Mouse (Mus musculus): ENCODE data around the gene Crybg1. TPM values are rescaled to one million over a fixed set of nuclear protein-coding genes. Genes with fewer than 3 reads are reported as not detected.

Crybg1 gene
- total and polyA plus RNA-seq, 3 experiments: 0.04 to 0.14 TPM; not detected in 1

GRCm38 (mm10) chr10:44002004-44002940 is 146.4 kb downstream of the Crybg1 start:
- Histone ChIP-seq H3K4me1 (ENCODE audit: control insufficient read depth in 1 of 2, insufficient read depth in 2 of 2, low read length in 2 of 2) (no peaks in the 10 kb centered on the region), H3K9ac (ENCODE audit: control insufficient read depth, low read depth, low read length, poor library complexity, severe bottlenecking) (no peak overlapping the region), H3K36me3 (ENCODE audit: control insufficient read depth in 1 of 2, insufficient read depth in 2 of 2, low read length in 2 of 2) (no peaks in the 10 kb centered on the region), H3K27ac (ENCODE audit: control insufficient read depth, low read depth, low read length) (no peak overlapping the region), H3K9me3 (replicated peaks; ENCODE audit: insufficient read depth, low read length) (no peaks in the 10 kb centered on the region), H3K4me3 (ENCODE audit: control insufficient read depth in 1 of 2, insufficient read depth in 1 of 2, low read depth in 2 of 2, low read length in 2 of 2) (no peak overlapping the region), H3K27me3 (ENCODE audit: control insufficient read depth in 1 of 2, insufficient read depth in 2 of 2, low read length in 2 of 2) (peaks cover 0 to 2% of the 10 kb centered on the region in 2 experiments; a peak in 2 of 4 replicates), H3K79me2 (ENCODE audit: control insufficient read depth, insufficient read depth, low read length, poor library complexity) (no peaks in the 10 kb centered on the region)
- TF ChIP-seq CTCF (IDR thresholded peaks at IDR 0.05 in 2 of 3, conservative IDR thresholded peaks at IDR 0.05 in 1 of 3; ENCODE audit: control insufficient read depth in 1 of 3, insufficient read depth in 1 of 3, low read depth in 2 of 3, low read length in 3 of 3, poor library complexity in 1 of 3, severe bottlenecking in 1 of 3) (peak in 1 of 3 experiments; percentile 40; a peak in 2 of 6 replicates), NELFE (IDR thresholded peaks at IDR 0.05; ENCODE audit: low read depth, low read length) (no peak), RAD21 (IDR thresholded peaks at IDR 0.05; ENCODE audit: low read depth, low read length) (peak; percentile 13; the same call in 1 of the 2 replicates), SMC3 (IDR thresholded peaks at IDR 0.05; ENCODE audit: low read depth, low read length) (peak; percentile 53)
- no peak for DNase-seq (ENCODE audit: low read depth, low spot score)

- H3K9ac ChIP-seq (ENCODE audit: control insufficient read depth, low read depth, low read length, poor library complexity, severe bottlenecking): no peak overlapping the region
- TF ChIP-seq NRF1 (IDR thresholded peaks at IDR 0.05; ENCODE audit: insufficient read depth, low read depth, low read length, poor library complexity, severe bottlenecking) (no peak), NELFE (IDR thresholded peaks at IDR 0.05; ENCODE audit: low read depth, low read length) (no peak), UBTF (IDR thresholded peaks at IDR 0.05; ENCODE audit: borderline replicate concordance, insufficient read depth, low read depth, low read length) (no peak), MEF2A (IDR thresholded peaks at IDR 0.05; ENCODE audit: extremely low read depth, insufficient replicate concordance, low read depth, low read length, poor library complexity, severe bottlenecking) (no peak), HCFC1 (IDR thresholded peaks at IDR 0.05; ENCODE audit: low read depth, low read length) (no peak), POLR2AphosphoS5 (IDR thresholded peaks at IDR 0.05; ENCODE audit: borderline replicate concordance, low read depth, low read length) (no peak), MYC (IDR thresholded peaks at IDR 0.05; ENCODE audit: low read depth, low read length) (no peak), BHLHE40 (IDR thresholded peaks at IDR 0.05; ENCODE audit: borderline replicate concordance, low read depth, low read length) (no peak), TCF12 (IDR thresholded peaks at IDR 0.05; ENCODE audit: low read depth, low read length) (no peak), ELF1 (IDR thresholded peaks at IDR 0.05; ENCODE audit: low read depth, low read length) (no peak)
- H3K27me3 ChIP-seq (ENCODE audit: control insufficient read depth in 1 of 2, insufficient read depth in 2 of 2, low read length in 2 of 2): peaks cover 0 to 2% of the 10 kb centered on the region in 2 experiments; a peak in 2 of 4 replicates
Observed at GRCm38 (mm10) chr10:44000156-44000865, 148.3 kb downstream of the Crybg1 start.

More at GRCm38 (mm10) chr10:44000156-44000865, 148.3 kb downstream of the Crybg1 start:
- H3K79me2 ChIP-seq (ENCODE audit: control insufficient read depth, insufficient read depth, low read length, poor library complexity): no peaks in the 10 kb centered on the region
- no peaks in the 10 kb centered on the region for H3K9me3 ChIP-seq (replicated peaks; ENCODE audit: insufficient read depth, low read length)
- peaks cover 0 to 5% of the 10 kb centered on the region in 2 experiments; a peak in 1 of 4 replicates for H3K4me1 ChIP-seq (ENCODE audit: control insufficient read depth in 1 of 2, insufficient read depth in 2 of 2, low read length in 2 of 2)
- no peak overlapping the region for H3K4me3 ChIP-seq (ENCODE audit: control insufficient read depth in 1 of 2, insufficient read depth in 1 of 2, low read depth in 2 of 2, low read length in 2 of 2)
- no peak for DNase-seq (ENCODE audit: low read depth, low spot score)
- no peaks in the 10 kb centered on the region for H3K36me3 ChIP-seq (ENCODE audit: control insufficient read depth in 1 of 2, insufficient read depth in 2 of 2, low read length in 2 of 2)
- no peak overlapping the region for H3K27ac ChIP-seq (ENCODE audit: control insufficient read depth, low read depth, low read length)
